Mouse (Mus musculus): ENCODE measurements around the gene Smc3. TPM values are rescaled to one million over a fixed set of nuclear protein-coding genes. Genes with fewer than 3 reads are reported as not detected.
"Not testable (repeated sequence)": the region's sequence is repeated elsewhere in the genome, so short reads cannot be mapped to it uniquely, and the experiment has no call there.

Gene Smc3
- total RNA-seq, 2 experiments from 2014 or later = 37.6 to 39.3 TPM

GRCm38 (mm10) chr19:53578597-53579252 is 21.5 kb upstream of the Smc3 start:
- peak; percentile 56 to 58 for DNase-seq (ENCODE audit: extremely low spot score in 1 of 2, low spot score in 2 of 2)
- Histone ChIP-seq H3K27ac (no peak overlapping the region), H3K4me3 (no peak overlapping the region)
- peak; percentile 86 for TF ChIP-seq CTCF (IDR thresholded peaks at IDR 0.05)
- intact Hi-C loops (cut with DNase I) = loop anchor here (1.0 kb wide), 1 partner anchor 183 kb away; no protein-coding TSS in a partner anchor

GRCm38 (mm10) chr19:53580271-53580670 is 19.9 kb upstream of the Smc3 start:
- DNase-seq (ENCODE audit: extremely low spot score in 1 of 2, low spot score in 2 of 2); H3K4me3 ChIP-seq; intact Hi-C loops (cut with DNase I); H3K27ac ChIP-seq: not testable (repeated sequence)

GRCm38 (mm10) chr19:53587686-53588085 is 12.5 kb upstream of the Smc3 start:
- DNase-seq (ENCODE audit: extremely low spot score in 1 of 2, low spot score in 2 of 2); H3K27ac ChIP-seq; H3K4me3 ChIP-seq; intact Hi-C loops (cut with DNase I): not testable (repeated sequence)

- H3K4me3 ChIP-seq; DNase-seq (ENCODE audit: extremely low spot score in 1 of 2, low spot score in 2 of 2); H3K27ac ChIP-seq; intact Hi-C loops (cut with DNase I): not testable (repeated sequence)
Measured at GRCm38 (mm10) chr19:53588968-53589367, 11.2 kb upstream of the Smc3 start, which contains the start of gene Nutf2-ps1. TSS of gene Nutf2-ps1 (minus strand) at chr19:53589068.

- no peak for DNase-seq (ENCODE audit: extremely low spot score in 1 of 2, low spot score in 2 of 2)
- intact Hi-C loops (cut with DNase I) = no loop called here
- Histone ChIP-seq H3K27ac (no peak overlapping the region), H3K4me3 (no peak overlapping the region)
- no peak for TF ChIP-seq CTCF (IDR thresholded peaks at IDR 0.05)
Measured at GRCm38 (mm10) chr19:53596723-53597474, 3.3 kb upstream of the Smc3 start.

- peak; percentile 53 to 59 for DNase-seq (ENCODE audit: extremely low spot score in 1 of 2, low spot score in 2 of 2)
- H3K27ac ChIP-seq = peak overlapping the region; percentile 98
- no peak for TF ChIP-seq CTCF (IDR thresholded peaks at IDR 0.05)
- peak overlapping the region; percentile 93 for H3K4me3 ChIP-seq
- intact Hi-C loops (cut with DNase I) = loop anchor here (5.0 kb wide), 3 partner anchors 37 to 302 kb away; partner anchors contain the start of gene Mxi1
Measured at GRCm38 (mm10) chr19:53600549-53601362, 558 bp downstream of the Smc3 start.

- intact Hi-C loops (cut with DNase I) = loop anchor here (5.0 kb wide), 3 partner anchors 36 to 301 kb away; partner anchors contain the start of gene Mxi1
- Histone ChIP-seq H3K4me3 (peak overlapping the region; percentile 93), H3K27ac (peak overlapping the region; percentile 98)
- no peak for DNase-seq (ENCODE audit: extremely low spot score in 1 of 2, low spot score in 2 of 2)
- TF ChIP-seq CTCF (IDR thresholded peaks at IDR 0.05) = no peak
Measured at GRCm38 (mm10) chr19:53601363-53601655, 1.1 kb downstream of the Smc3 start.

- no peak for DNase-seq (ENCODE audit: extremely low spot score in 1 of 2, low spot score in 2 of 2)
- intact Hi-C loops (cut with DNase I) = no loop called here
- no peak overlapping the region for H3K4me3 ChIP-seq
- no peak for TF ChIP-seq CTCF (IDR thresholded peaks at IDR 0.05)
- H3K27ac ChIP-seq = no peak overlapping the region
Measured at GRCm38 (mm10) chr19:53608921-53609320, 8.7 kb downstream of the Smc3 start.

GRCm38 (mm10) chr19:53621681-53622080 is 21.5 kb downstream of the Smc3 start:
- Histone ChIP-seq H3K4me3 (no peak overlapping the region), H3K27ac (no peak overlapping the region)
- DNase-seq (ENCODE audit: extremely low spot score in 1 of 2, low spot score in 2 of 2) = no peak
- no peak for TF ChIP-seq CTCF (IDR thresholded peaks at IDR 0.05)
- intact Hi-C loops (cut with DNase I) = no loop called here

- intact Hi-C loops (cut with DNase I) = loop anchor here (5.0 to 10.0 kb wide), 2 partner anchors 36 to 1577 kb away; partner anchors contain the start of gene Smc3
- DNase-seq (ENCODE audit: extremely low spot score in 1 of 2, low spot score in 2 of 2) = no peak
- peak; percentile 51 for TF ChIP-seq CTCF (IDR thresholded peaks at IDR 0.05)
- no peak overlapping the region for H3K4me3 ChIP-seq
- no peak overlapping the region for H3K27ac ChIP-seq
Measured at GRCm38 (mm10) chr19:53638041-53638440, 37.8 kb downstream of the Smc3 start.

- intact Hi-C loops (cut with DNase I) = loop anchor here (5.0 to 10.0 kb wide), 2 partner anchors 36 to 1576 kb away; partner anchors contain the start of gene Smc3
- no peak overlapping the region for H3K4me3 ChIP-seq
- no peak for DNase-seq (ENCODE audit: extremely low spot score in 1 of 2, low spot score in 2 of 2)
- no peak; the same call in 1 of the 2 replicates for TF ChIP-seq CTCF (IDR thresholded peaks at IDR 0.05)
- H3K27ac ChIP-seq = no peak overlapping the region
Measured at GRCm38 (mm10) chr19:53638727-53639126, 38.5 kb downstream of the Smc3 start.

Data from left cerebral cortex, adult 2 months (tissue).